Mouse (Mus musculus) small intestine, adult 2 months (tissue): Measurements from ENCODE around the gene Fam166a. TPM values are rescaled to one million over a fixed set of nuclear protein-coding genes. Genes with fewer than 3 reads are reported as not detected.

Source experiments
- H3K27ac ChIP-seq: fragments of 200-500 bp; 2 replicates; pipeline ENCODE4 v1.5.1; 2012; ENCODE audit warnings: low read depth, low read length, control low read depth, inconsistent platforms; ENCODE audit not compliant: insufficient read depth
- H3K27me3 ChIP-seq: fragments of 200-500 bp; 2 replicates; pipeline ENCODE4 v1.6.1; 2012; ENCODE audit warnings: mild to moderate bottlenecking, moderate library complexity, low read length, inconsistent platforms; ENCODE audit not compliant: control insufficient read depth, insufficient read depth
- H3K36me3 ChIP-seq: fragments of 200-500 bp; 2 replicates; pipeline ENCODE4 v1.6.1; 2012; ENCODE audit warnings: mild to moderate bottlenecking, low read length, control low read depth, inconsistent platforms; ENCODE audit not compliant: control insufficient read depth, insufficient read depth
- H3K4me1 ChIP-seq: fragments of 200-500 bp; 2 replicates; pipeline ENCODE4 v1.6.1; 2012; ENCODE audit warnings: low read length, inconsistent platforms, mixed read lengths; ENCODE audit not compliant: control insufficient read depth, insufficient read depth, insufficient read length
- H3K4me3 ChIP-seq: fragments of 200-500 bp; 2 replicates; pipeline ENCODE4 v1.5.1; 2012; ENCODE audit warnings: low read depth, mild to moderate bottlenecking, control low read depth, inconsistent platforms, low read length, moderate library complexity
- CTCF ChIP-seq: fragments of 200-500 bp; IDR thresholded peaks from 2 replicates; pipeline ENCODE4 v1.5.1; 2012; ENCODE audit warnings: low read depth, mild to moderate bottlenecking, control low read depth, inconsistent platforms, low read length, moderate library complexity, mixed read lengths; ENCODE audit not compliant: insufficient replicate concordance, insufficient read length; ENCODE audit errors: extremely low read depth
- POLR2A ChIP-seq: fragments of 200-500 bp; IDR thresholded peaks from 2 replicates; pipeline ENCODE4 v1.6.1; 2012; ENCODE audit warnings: low read depth, mild to moderate bottlenecking, control low read depth, inconsistent platforms, low read length, moderate library complexity
- WGBS: fragments of 180-500 bp; shearing (Covaris S2); methylation state at CpG from one replicate; pipeline ENCODE4 v1.1.7; 2018; 5-methylcytosine and 5-hydroxymethylcytosine counted together
- polyA plus RNA-seq: library from polyadenylated mRNA; depleted of rRNA; stranded (reverse); fragments of >200 nt; gene quantifications from 2 replicates; pipeline ENCODE4 v1.2.3, GENCODE M21; 2012

Fam166a gene
- polyA plus RNA-seq, 1 experiment = 0.10 TPM

- H3K27me3 ChIP-seq = no peaks in the 10 kb centered on the region
- no peak for TF ChIP-seq CTCF
- TF ChIP-seq POLR2A = 0 out of 2 replicates have a peak, but pooled peaks have one; percentile 26
- H3K4me1 ChIP-seq = peaks cover 40% of the 10 kb centered on the region
- peaks cover 8% of the 10 kb centered on the region; the same call in 1 of the 2 replicates for H3K36me3 ChIP-seq
- peak overlapping the region; percentile 97 for H3K27ac ChIP-seq
- peak overlapping the region; percentile 69 for H3K4me3 ChIP-seq
- 58% methylated on average over 17 of the region's 17 CpGs for WGBS
These were observed 23.9 kb upstream of the Fam166a start for GRCm38 (mm10) chr2:25194486-25195171.

- WGBS = 7% methylated on average over 55 of the region's 55 CpGs
- Histone ChIP-seq H3K27me3 (no peaks in the 10 kb centered on the region), H3K4me3 (peak overlapping the region; percentile 69), H3K27ac (peak overlapping the region; percentile 97), H3K4me1 (peaks cover 40% of the 10 kb centered on the region), H3K36me3 (peaks cover 17% of the 10 kb centered on the region)
- TF ChIP-seq POLR2A = no peak
These were observed 23.1 kb upstream of the Fam166a start for GRCm38 (mm10) chr2:25195211-25196156.

DNA sequence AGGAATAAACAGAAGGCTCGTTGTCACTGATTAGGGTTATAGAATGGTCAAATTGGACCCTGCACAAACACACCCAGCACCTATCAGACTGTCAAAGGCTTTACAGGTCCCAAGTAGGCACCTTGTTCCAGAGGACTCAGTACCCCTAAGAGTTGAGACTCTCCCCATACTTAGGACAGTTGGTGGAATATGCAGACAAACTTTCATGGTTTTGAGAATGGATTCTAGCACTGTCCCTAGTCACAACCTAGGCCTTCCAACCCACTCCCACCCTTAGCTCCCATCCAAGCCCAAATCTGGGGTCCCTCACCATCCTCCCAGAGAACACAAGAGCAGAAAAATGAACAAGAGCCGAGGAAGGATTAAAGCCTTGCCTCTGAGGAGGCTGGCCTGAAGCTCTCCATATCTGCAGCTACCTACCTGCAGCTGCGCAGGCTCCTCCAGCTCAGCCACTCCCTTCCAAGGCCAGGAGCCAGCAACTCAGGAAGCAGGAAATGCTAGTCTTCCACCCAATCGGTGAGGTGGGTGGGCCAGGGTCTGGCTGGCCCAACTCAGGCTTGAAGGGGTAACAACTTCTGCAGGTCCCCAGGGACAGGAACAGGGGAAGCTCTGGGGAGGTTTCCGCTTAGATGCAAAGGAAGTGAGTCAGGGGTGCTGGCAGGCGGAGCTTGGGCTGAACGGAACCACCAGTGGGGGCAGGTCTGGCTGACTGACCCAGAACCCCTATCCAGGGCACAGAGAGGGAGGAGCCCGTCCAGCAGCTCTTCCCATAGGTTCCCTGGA is 22.2 kb upstream of the Fam166a start, which contains the start of gene Tor4a:
Tor4a (minus strand) TSS at position 715 of the 783 bp plus-strand sequence.
- H3K27ac ChIP-seq = peak within 1 kb of the TSS; percentile 97
- H3K27me3 ChIP-seq = no peaks in the 10 kb centered on the region
- TF ChIP-seq CTCF = no peak
- TF ChIP-seq POLR2A = peak; percentile 63
- H3K36me3 ChIP-seq = peaks cover 26% of the 10 kb centered on the region
- H3K4me3 ChIP-seq = peak within 1 kb of the TSS; percentile 69
- 2% methylated on average over 8 of the region's 8 CpGs for WGBS
- H3K4me1 ChIP-seq = peaks cover 40% of the 10 kb centered on the region

DNA sequence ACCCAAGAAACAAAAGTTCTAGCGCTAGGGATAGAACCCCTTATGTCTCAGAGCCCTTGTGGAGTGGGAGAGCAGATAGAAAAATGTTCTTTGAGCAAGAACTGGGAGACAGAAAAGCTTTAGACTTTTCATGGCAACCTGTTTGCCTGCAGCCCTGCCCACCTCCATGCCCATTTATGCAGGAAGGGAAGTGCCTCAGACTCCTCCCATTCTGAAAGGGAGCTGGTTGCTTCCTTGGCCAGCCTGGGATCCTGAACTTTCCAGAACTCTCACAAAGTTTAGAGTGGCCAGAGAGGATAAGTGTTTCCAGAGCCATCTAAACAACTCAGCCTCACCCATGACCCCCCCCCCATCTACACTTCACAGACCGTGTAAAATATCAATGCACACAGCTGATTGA is 21.4 kb upstream of the Fam166a start:
- Histone ChIP-seq H3K27ac (peak overlapping the region; percentile 97), H3K4me1 (peaks cover 40% of the 10 kb centered on the region), H3K4me3 (peak overlapping the region; percentile 69; the same call in 1 of the 2 replicates), H3K27me3 (no peaks in the 10 kb centered on the region), H3K36me3 (peaks cover 29% of the 10 kb centered on the region)
- TF ChIP-seq CTCF (no peak), POLR2A (no peak)
- 4% methylated on average over 2 of the region's 2 CpGs for WGBS

DNA sequence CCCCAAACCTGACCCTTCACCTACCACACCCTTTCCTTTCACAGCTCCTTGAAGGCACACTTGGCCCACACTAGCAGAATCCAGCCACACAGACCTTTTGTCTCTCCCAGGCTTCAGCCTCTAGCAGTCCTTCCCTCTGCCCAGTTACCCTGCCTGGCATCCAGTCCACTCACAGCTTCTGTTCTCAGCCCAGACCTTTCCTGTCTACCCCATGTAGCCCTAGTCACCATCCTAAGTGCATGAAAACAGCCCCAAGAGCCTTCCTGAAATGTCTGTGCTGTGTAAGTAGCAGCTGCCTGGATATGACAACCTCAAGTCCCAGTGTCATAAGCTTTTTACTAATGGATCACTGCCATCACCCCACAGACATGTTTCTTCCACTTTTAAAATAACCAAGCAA is 20.6 kb upstream of the Fam166a start:
- Histone ChIP-seq H3K27ac (peak overlapping the region; percentile 97), H3K4me3 (no peak overlapping the region), H3K4me1 (peaks cover 40% of the 10 kb centered on the region), H3K36me3 (peaks cover 35% of the 10 kb centered on the region), H3K27me3 (no peaks in the 10 kb centered on the region)
- TF ChIP-seq CTCF (no peak), POLR2A (no peak)

DNA sequence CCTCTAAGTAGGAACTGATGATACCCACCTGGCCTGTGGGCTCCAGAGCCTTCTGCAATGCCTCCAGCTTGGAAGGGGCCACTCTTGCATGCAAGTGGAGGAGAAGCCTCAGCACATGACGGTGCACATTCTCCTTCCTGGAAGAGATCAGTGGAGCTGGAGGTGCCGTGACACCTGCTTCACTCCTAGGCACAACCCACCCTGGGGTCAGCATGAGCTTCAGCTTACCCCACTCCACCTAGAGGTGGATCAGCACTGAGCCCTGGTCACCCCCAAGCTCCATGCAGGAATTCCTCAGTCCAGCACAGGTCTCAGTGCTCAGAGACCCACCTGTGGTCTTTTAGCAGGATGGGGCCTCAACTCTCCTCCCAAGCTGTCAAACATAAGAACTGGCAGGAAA is 17.9 kb upstream of the Fam166a start:
- no peak for TF ChIP-seq POLR2A
- no peak for TF ChIP-seq CTCF
- H3K36me3 ChIP-seq = peaks cover 53% of the 10 kb centered on the region
- H3K4me3 ChIP-seq = no peak overlapping the region
- H3K4me1 ChIP-seq = peaks cover 20% of the 10 kb centered on the region; the same call in 1 of the 2 replicates
- H3K27me3 ChIP-seq = no peaks in the 10 kb centered on the region
- H3K27ac ChIP-seq = no peak overlapping the region
- 92% methylated on average over 2 of the region's 2 CpGs for WGBS
